Comparison of ENCODE assay signal across 39 mouse cellular contexts in genomic region chr13:98984465-98984864, GRCm38 (mm10). TPM values are rescaled to one million over a fixed set of nuclear protein-coding genes. Genes with fewer than 3 reads are reported as not detected.
"Had no signal": no experiment of that assay in that cellular context is flagged by ENCODE, and none has a peak within 500 bp of the region (broad histone marks: within the 10 kb centered on the region; RNA-seq: fewer than 3 reads in every experiment).

Gene 1700024P04Rik (minus strand): TSS chr13:98984565.

- H3K27ac ChIP-seq: embryonic facial prominence, embryonic 10.5 days; embryonic facial prominence, embryonic 12.5 days; embryonic facial prominence, embryonic 13.5 days; embryonic facial prominence, embryonic 15.5 days; forebrain, embryonic 10.5 days; forebrain, embryonic 12.5 days; forebrain, embryonic 13.5 days; forebrain, embryonic 15.5 days; gastrocnemius, adult 2 months; heart, adult 2 months had no signal

- H3K4me3 ChIP-seq: embryonic facial prominence, embryonic 10.5 days; embryonic facial prominence, embryonic 12.5 days; embryonic facial prominence, embryonic 13.5 days; embryonic facial prominence, embryonic 15.5 days; erythroblast, embryonic 14.5 days; forebrain, embryonic 10.5 days; forebrain, embryonic 12.5 days; forebrain, embryonic 13.5 days; forebrain, embryonic 15.5 days; gastrocnemius, adult 2 months; heart, adult 2 months had no signal

- H3K4me1 ChIP-seq: embryonic facial prominence, embryonic 10.5 days; embryonic facial prominence, embryonic 12.5 days; embryonic facial prominence, embryonic 13.5 days; embryonic facial prominence, embryonic 15.5 days; forebrain, embryonic 10.5 days; forebrain, embryonic 12.5 days; forebrain, embryonic 13.5 days; forebrain, embryonic 15.5 days had no signal

- H3K27me3 ChIP-seq: embryonic facial prominence, embryonic 12.5 days; embryonic facial prominence, embryonic 13.5 days; embryonic facial prominence, embryonic 15.5 days; forebrain, embryonic 12.5 days; forebrain, embryonic 13.5 days; forebrain, embryonic 15.5 days had no signal

- DNase-seq: cerebellum, adult 2 months; cerebellum, adult 8-10 months; cerebellum, adult 9-10 months; cerebellum, adult 9-11 months; cerebellum, postnatal 10 days; cerebellum, postnatal 14 days; cerebellum, postnatal 25 days; cerebellum, postnatal 36 days; embryo, embryonic 11 days; forebrain, postnatal 0 days; gastrocnemius, adult 2 months; gastrocnemius, postnatal 10 days; gastrocnemius, postnatal 14 days; gastrocnemius, postnatal 25 days; gastrocnemius, postnatal 36 days; heart, adult 18-20 months; heart, adult 2 months had no signal

- H3K36me3 ChIP-seq: embryonic facial prominence, embryonic 10.5 days; embryonic facial prominence, embryonic 12.5 days; embryonic facial prominence, embryonic 13.5 days; embryonic facial prominence, embryonic 15.5 days; forebrain, embryonic 10.5 days; forebrain, embryonic 12.5 days; forebrain, embryonic 15.5 days had no signal

RNA-seq across cellular contexts. Expression of gene 1700024P04Rik, which starts in this region (rescaled TPM):
- total RNA-seq: common myeloid progenitor, adult 5-6 weeks; forebrain, postnatal 0 days; gastrocnemius, adult 18-20 months; gastrocnemius, adult 2 months; gastrocnemius, adult 8-10 months; gastrocnemius, postnatal 10 days; gastrocnemius, postnatal 14 days; gastrocnemius, postnatal 25 days; gastrocnemius, postnatal 36 days; gastrocnemius, postnatal 4 days; granulocyte monocyte progenitor cell, adult 5-6 weeks; heart, adult 18-20 months; heart, adult 2 months; heart, adult 8-10 months had no signal
- polyA plus RNA-seq: cerebellum, adult 2 months; cortical plate, adult 2 months; embryonic facial prominence, embryonic 10.5 days; embryonic facial prominence, embryonic 11.5 days; embryonic facial prominence, embryonic 12.5 days; embryonic facial prominence, embryonic 13.5 days; embryonic facial prominence, embryonic 14.5 days; embryonic facial prominence, embryonic 15.5 days; erythroblast, embryonic 14.5 days; forebrain, embryonic 10.5 days; forebrain, embryonic 11.5 days; forebrain, embryonic 12.5 days; forebrain, embryonic 13.5 days; forebrain, embryonic 14.5 days; forebrain, embryonic 15.5 days; forebrain, embryonic 16.5 days; forebrain, postnatal 0 days; frontal cortex, adult 2 months; heart, adult 2 months had no signal
